Mouse (Mus musculus) heart, adult 18-20 months (tissue): ENCODE results near the gene Vwa2. TPM values are rescaled to one million over a fixed set of nuclear protein-coding genes. Genes with fewer than 3 reads are reported as not detected.

Experiments
- DNase-seq, 2 experiments: peaks; one replicate each; pipeline ENCODE4 v3.0.0; 2021 to 2022; ENCODE audit warnings: mixed read lengths in 1 of 2
- total RNA-seq, 2 experiments: library from RNA; stranded (reverse); gene quantifications; 2 replicates each; pipeline ENCODE4 v1.2.3; 2021

Gene Vwa2
- total RNA-seq, 2 experiments from 2014 or later = not detected

GRCm38 (mm10) chr19:56908472-56909270, 34.6 kb downstream of the Vwa2 start:
- DNase-seq = peak in 1 of 2 experiments; percentile 45

GRCm38 (mm10) chr19:56910561-56910960, 36.5 kb downstream of the Vwa2 start:
- DNase-seq = peak in 1 of 2 experiments; percentile 38

GRCm38 (mm10) chr19:56913761-56914160, 39.7 kb downstream of the Vwa2 start:
- DNase-seq = no peak

- DNase-seq = no peak
These were observed 40.6 kb downstream of the Vwa2 start for GRCm38 (mm10) chr19:56914658-56915057.

GRCm38 (mm10) chr19:56915084-56915483, 41.0 kb downstream of the Vwa2 start:
- DNase-seq = no peak

- peak; percentile 91 to 95 for DNase-seq
These were observed 45.6 kb downstream of the Vwa2 start for GRCm38 (mm10) chr19:56919628-56920027.

GRCm38 (mm10) chr19:56920232-56920631, 46.2 kb downstream of the Vwa2 start:
- no peak for DNase-seq

GRCm38 (mm10) chr19:56921744-56922143, 47.7 kb downstream of the Vwa2 start:
- DNase-seq = no peak

- DNase-seq = peak; percentile 35 to 71
These were observed 55.3 kb downstream of the Vwa2 start for GRCm38 (mm10) chr19:56929392-56929791.

- DNase-seq = no peak
These were observed 56.0 kb downstream of the Vwa2 start for GRCm38 (mm10) chr19:56930029-56930428.

GRCm38 (mm10) chr19:56933800-56934199, 59.8 kb downstream of the Vwa2 start:
- DNase-seq = no peak

GRCm38 (mm10) chr19:56935111-56935510, 61.1 kb downstream of the Vwa2 start:
- DNase-seq = no peak

- DNase-seq = no peak
These were observed 61.7 kb downstream of the Vwa2 start for GRCm38 (mm10) chr19:56935777-56936176.

- DNase-seq = no peak
These were observed 62.2 kb downstream of the Vwa2 start for GRCm38 (mm10) chr19:56936253-56936652.

- DNase-seq = no peak
These were observed 63.9 kb downstream of the Vwa2 start for GRCm38 (mm10) chr19:56937911-56938310.

- peak; percentile 70 to 76 for DNase-seq
These were observed 65.8 kb downstream of the Vwa2 start for GRCm38 (mm10) chr19:56939826-56940225.

- peak; percentile 86 to 87 for DNase-seq
These were observed 66.5 kb downstream of the Vwa2 start for GRCm38 (mm10) chr19:56940507-56940906.

- no peak for DNase-seq
These were observed 68.2 kb downstream of the Vwa2 start for GRCm38 (mm10) chr19:56942216-56942615.

GRCm38 (mm10) chr19:56944211-56944610, 70.2 kb downstream of the Vwa2 start:
- peak in 1 of 2 experiments; percentile 22 for DNase-seq

GRCm38 (mm10) chr19:56944826-56945225, 70.8 kb downstream of the Vwa2 start:
- DNase-seq = no peak

GRCm38 (mm10) chr19:56945621-56946020, 71.6 kb downstream of the Vwa2 start:
- no peak for DNase-seq

- DNase-seq = no peak
These were observed 72.2 kb downstream of the Vwa2 start for GRCm38 (mm10) chr19:56946277-56946676.

GRCm38 (mm10) chr19:56946727-56947126, 72.7 kb downstream of the Vwa2 start:
- DNase-seq = no peak

- DNase-seq = no peak
These were observed 74.0 kb downstream of the Vwa2 start for GRCm38 (mm10) chr19:56947971-56948610.
